Mouse (Mus musculus) retina, postnatal 1 day (tissue): ENCODE results near the gene Scn11a.

Experiments used
- DNase-seq: peaks from one replicate; pipeline ENCODE4 v3.0.0-alpha.2; 2012

Gene Scn11a

DNA sequence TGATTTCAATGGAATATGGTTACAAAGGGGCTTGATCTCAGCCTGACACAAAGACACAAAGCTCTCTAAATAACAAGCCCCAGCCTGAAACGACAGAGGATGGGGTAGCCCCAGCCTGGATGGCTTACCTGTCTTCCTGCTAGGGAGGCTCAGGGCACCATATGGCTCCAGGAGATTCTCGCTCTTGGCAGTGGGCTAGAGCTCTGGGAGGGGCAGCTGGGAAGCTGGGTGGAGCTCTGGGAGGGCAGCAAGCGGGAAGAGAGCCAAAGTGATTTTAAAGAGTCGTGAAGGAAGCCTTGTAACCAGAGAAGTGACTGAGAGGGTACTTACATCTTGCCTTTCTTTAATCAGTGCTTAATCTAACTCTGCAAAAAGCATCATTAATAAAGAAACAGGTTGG lies at the start of gene Scn11a:
Gene Scn11a (minus strand): TSS at position 160 of the 400 bp plus-strand sequence.
- no peak for DNase-seq

GRCm38 (mm10) chr9:119854170-119854569 lies 28.9 kb upstream of the Scn11a start:
- DNase-seq = peak; percentile 6

- DNase-seq = no peak
These were observed 28.0 kb upstream of the Scn11a start for GRCm38 (mm10) chr9:119853071-119853846.

- peak; percentile 40 for DNase-seq
These were observed 27.2 kb upstream of the Scn11a start for GRCm38 (mm10) chr9:119852347-119853030.

- no peak for DNase-seq
These were observed 24.0 kb upstream of the Scn11a start for GRCm38 (mm10) chr9:119849214-119849613.

DNA sequence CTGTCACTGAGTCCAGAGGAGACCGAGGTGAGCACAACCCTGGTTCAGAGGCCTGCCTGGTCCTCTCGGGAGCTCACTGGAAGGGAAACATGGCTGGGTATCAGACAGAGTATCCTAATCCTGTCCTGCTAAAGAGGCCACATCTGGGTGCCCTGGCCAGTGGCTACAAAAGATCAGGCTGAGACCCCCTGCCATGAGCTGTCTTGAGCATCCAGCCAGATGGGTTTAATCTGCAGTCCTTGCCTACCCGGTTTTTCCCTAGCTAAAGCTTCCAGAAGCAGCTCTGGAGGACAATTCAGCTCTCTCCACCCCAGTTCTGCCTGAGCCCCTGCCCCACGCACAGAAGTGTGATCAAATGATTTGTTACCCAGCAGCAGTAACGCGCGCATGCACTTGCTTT lies 23.4 kb upstream of the Scn11a start:
- no peak for DNase-seq

- no peak for DNase-seq
These were observed 21.9 kb upstream of the Scn11a start for GRCm38 (mm10) chr9:119847187-119847586.

- DNase-seq = no peak
These were observed 19.5 kb upstream of the Scn11a start for GRCm38 (mm10) chr9:119844724-119845123.

GRCm38 (mm10) chr9:119843549-119843948 lies 18.3 kb upstream of the Scn11a start:
- DNase-seq = no peak

DNA sequence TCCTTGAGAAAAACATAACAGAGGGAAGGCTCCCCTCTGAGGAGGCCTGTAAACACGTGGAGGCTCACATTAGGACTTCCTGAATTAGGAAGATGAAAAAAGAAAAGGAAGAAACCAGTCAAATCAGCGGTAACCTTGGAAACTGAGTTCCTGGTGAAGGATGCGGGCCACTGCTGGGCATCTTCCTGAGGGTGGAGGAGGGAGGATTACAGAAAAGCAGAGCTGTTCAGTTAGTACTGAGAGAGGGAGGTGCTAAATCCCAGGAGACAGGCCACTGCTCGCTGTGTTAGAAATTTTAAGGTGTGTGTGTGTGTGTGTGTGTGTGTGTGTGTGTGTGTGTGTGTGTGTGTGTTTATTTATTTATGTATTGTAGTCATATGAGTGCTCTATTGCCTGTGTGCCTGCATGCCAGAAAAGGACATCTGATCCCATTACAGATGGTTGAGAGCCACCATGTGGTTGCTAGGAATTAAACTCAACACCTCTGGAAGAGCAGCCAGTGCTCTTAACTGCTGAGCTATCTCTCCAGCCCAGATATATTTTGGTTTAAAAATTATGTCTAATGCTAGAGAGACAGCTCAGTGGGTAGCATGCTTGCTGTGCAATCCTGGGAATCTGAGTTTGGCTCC lies 17.4 kb upstream of the Scn11a start:
- DNase-seq = no peak

GRCm38 (mm10) chr9:119842091-119842490 lies 16.8 kb upstream of the Scn11a start:
- DNase-seq = no peak

GRCm38 (mm10) chr9:119841159-119841558 lies 15.9 kb upstream of the Scn11a start:
- DNase-seq = no peak

DNA sequence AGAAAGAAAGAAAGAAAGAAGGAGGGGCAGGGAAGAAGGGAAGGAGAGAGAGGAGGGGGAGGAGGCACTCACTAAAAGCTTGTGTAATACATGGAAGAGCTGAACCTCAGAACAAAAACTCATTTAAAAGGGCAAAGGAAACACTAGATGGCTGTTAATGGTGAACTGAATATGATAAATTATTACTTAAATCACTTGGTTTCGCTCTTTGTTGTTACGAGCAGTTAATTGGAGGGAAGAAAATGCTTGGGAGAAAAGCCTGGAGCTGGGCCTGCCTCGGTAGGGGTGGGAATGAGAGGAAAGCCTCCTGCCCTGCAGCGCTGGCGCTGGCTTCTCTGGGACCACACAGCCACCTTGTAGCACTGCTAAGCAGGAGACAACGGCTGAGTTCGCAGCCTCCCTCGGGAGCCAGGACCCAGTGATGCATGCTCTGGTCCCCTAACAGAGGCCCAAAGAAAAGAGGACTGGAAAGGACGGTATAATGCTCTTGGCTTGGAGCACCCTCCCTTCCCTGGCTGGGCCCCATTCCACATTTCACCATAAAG lies 10.4 kb upstream of the Scn11a start:
- no peak for DNase-seq

DNA sequence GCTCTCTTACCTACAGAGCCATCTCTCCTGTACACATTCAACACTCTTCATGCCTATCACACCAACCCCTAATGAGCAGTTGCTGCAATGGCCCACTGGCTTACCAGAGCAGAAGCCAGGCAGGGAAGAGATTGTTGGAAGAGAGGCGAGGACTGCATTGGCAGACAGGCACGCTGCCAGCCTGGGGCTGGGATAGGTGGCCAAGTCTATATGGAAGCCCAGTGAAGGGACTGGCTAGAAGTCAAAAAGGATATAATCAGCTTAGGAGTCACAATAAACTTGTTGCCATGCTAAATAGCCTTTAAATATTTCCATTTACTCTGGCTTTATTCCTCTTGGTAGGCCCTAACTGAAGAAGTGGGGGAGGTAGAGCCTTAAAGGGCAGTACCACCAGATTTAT lies 5.7 kb upstream of the Scn11a start:
- no peak for DNase-seq

DNA sequence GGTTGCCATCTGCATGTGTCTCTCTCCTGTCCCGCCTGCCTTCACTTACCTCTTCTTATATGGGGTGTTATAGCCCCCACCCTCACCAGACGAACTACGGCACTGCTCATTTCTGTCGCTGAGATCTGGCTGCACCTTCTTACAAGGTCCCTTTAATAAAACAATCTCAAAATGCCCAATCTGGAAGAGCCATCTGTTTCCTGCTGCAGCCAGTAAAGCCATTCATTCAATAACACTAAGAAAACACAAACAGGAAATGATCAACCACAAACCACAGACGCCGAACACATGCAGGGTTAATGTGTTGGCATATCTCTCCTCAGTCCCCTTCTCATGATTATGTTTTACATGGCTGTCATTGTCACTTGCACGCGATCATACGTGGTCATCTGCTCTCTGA lies 1.5 kb downstream of the Scn11a start:
- DNase-seq = no peak

DNA sequence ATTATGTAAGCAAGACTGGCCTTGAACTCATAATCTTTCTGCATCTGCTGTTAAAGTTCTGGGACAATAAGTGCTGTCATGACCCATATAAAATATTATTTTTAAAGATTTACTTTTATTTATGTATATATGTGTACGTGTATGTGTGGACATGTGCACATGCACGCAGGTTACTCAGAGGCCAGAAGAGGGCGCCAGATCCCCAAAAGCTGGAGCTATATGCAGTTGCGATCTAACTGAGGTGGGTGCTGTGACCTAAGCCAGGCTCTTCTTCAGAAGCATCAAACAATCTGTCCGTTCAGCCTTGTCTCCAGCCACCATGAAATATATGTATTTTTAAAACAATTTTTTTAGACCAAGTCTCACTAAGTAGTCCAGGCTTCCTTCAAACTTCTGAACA lies 11.6 kb downstream of the Scn11a start:
- no peak for DNase-seq

- DNase-seq = no peak
These were observed 18.8 kb downstream of the Scn11a start for GRCm38 (mm10) chr9:119806491-119806890.

DNA sequence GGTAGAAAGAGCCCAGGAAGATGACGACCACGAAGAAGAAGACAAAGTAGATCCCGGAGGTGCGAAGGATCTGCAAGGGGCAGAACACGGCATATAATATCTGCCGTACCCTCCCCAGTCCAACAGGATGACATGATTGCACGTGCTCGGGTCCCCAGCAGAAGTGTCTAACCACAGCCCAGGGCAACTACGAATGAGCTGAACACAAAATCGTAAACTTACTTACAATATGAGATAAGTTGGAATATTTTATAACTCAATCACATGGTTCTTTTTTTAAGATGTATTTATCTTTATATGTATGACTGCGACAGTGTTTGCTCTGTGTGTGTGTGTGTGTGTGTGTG lies 20.8 kb downstream of the Scn11a start:
- no peak for DNase-seq

DNA sequence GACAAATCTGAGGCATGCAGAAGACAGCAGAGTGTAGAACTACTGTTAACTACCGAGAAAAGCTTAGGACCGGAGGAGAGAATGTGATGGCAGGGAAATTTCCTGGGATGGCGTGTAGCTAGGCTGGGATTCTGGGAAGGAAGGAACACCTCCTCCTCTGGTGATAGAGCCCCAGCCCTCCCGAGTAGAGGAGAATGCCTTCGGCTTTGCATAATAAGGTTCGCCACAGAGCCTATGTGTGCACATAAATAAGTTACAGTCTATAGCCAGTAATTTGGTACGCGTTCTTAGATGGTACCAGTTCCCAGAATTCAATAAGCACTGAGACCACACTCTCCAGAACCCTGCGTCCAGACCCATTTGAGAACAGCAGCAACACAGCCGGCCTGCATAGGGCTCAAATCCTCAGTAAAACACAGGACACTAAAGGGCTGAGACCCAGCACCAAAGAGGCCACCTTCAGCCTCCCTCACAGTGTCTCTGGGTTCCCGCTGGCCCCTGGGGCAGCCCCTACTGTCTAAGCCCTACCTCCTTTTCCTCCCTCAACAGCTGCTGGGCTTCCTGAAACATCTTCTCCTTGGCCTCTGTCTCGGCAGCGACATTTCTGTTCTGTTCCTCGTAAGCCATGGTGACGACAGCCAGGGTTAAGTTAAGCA lies 21.3 kb downstream of the Scn11a start:
- no peak for DNase-seq

DNA sequence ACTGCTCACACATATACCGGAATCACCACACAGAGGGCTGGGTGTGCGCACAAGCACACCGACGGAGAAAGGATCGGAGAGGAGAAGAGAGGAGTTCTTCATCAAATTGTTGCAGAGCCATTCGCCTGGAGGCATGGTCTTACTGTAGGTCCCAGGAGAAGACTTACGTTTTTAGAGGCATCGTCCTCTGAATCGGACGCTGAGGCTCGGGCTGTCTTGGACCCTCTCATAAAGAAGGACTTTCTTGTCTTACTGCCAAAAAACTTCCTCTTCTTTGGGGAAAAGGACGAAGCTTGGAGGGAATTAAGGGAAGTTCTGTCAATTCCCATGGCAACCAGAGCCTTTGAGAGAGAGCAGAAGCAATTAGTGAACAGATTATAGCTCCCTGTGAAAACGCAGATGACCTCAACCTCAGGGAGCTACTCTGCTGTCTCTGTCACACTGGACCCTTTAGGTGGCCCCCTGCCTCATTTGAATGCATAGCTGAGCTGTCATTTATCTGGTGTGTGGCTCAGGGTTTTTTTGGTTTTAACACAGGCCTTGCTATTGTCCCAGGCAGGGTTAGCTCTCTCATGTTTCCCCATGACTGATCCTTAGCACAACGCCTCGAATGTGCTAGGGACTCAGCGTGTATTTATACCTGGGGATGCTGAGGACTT lies 22.0 kb downstream of the Scn11a start:
- DNase-seq = peak; percentile 55

DNA sequence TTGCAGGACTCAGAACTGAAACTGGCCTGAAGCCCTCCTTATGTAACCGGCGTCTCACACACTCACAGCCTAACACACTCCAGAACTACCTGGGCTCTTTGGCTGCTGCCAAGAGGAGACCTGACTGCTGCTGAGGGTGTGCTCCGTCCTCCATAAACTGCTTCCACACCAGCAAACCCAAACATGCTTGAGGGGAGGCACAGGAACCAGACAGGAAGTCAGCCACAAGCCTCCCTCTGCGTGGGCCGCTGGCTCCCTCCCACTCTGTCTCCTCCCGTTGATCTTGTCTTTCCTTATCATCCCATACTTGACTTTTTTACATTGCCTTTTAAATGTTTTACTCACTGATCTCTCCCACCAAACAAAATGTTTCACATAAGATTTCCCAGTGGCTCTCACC lies 23.8 kb downstream of the Scn11a start:
- no peak for DNase-seq

GRCm38 (mm10) chr9:119796791-119797190 lies 28.5 kb downstream of the Scn11a start:
- no peak for DNase-seq
